ENCODE assay signal across 10 mouse cellular contexts in genomic region chr10:21678811-21679451, GRCm38 (mm10).
DNase-seq lines count a peak whose midpoint lies in the region; ATAC-seq and TF ChIP-seq lines count a peak whose summit lies in the region.
"Had no signal": no experiment of that assay in that cellular context is flagged by ENCODE, and none has a peak within 500 bp of the region (broad histone marks: within the 10 kb centered on the region; RNA-seq: fewer than 3 reads in every experiment).

No protein-coding gene starts in this region.

- no peaks in the 10 kb centered on the region for H3K9me3 ChIP-seq in liver, postnatal 0 days (ENCODE audit: low read length)
- no peaks in the 10 kb centered on the region for H3K9me3 ChIP-seq in liver, embryonic 11.5 days (ENCODE audit: control insufficient read depth, low read length)
- no peaks in the 10 kb centered on the region for H3K9me3 ChIP-seq in kidney, embryonic 14.5 days (ENCODE audit: control insufficient read depth, low read length)
- H3K9me3 ChIP-seq in stomach, embryonic 16.5 days (replicated peaks; ENCODE audit: control insufficient read depth, low read length), result no peaks in the 10 kb centered on the region
- H3K9me3 ChIP-seq: hindbrain, embryonic 15.5 days had no signal

- no peak for DNase-seq in liver, postnatal 0 days
- DNase-seq in liver, embryonic 11.5 days (ENCODE audit: low spot score), result no peak
- peak; percentile 54 to 75 for DNase-seq in heart, adult 2 months
- no peak for DNase-seq in thymus, adult 2 months
- no peak for DNase-seq in thymus, postnatal 14 days

- H3K4me3 ChIP-seq in liver, postnatal 0 days (ENCODE audit: low read depth, low read length), result no peak overlapping the region
- H3K4me3 ChIP-seq in liver, embryonic 11.5 days (ENCODE audit: low read depth, low read length), result no peak overlapping the region
- no peak overlapping the region for H3K4me3 ChIP-seq in heart, adult 2 months
- H3K4me3 ChIP-seq in kidney, embryonic 14.5 days (ENCODE audit: low read length), result no peak overlapping the region
- no peak overlapping the region for H3K4me3 ChIP-seq in stomach, embryonic 16.5 days (replicated peaks; ENCODE audit: low read length)
- H3K4me3 ChIP-seq in thymus, adult 2 months (ENCODE audit: control insufficient read depth, insufficient read depth, low read length), result no peak overlapping the region
- H3K4me3 ChIP-seq: hindbrain, embryonic 15.5 days; megakaryocyte, embryonic 14.5 days had no signal

- no peak for TF ChIP-seq CTCF in liver, postnatal 0 days (IDR thresholded peaks at IDR 0.05; ENCODE audit: low read depth)
- TF ChIP-seq CTCF in heart, adult 2 months (IDR thresholded peaks at IDR 0.05), result 0 out of 2 replicates have a peak, but pooled peaks have one; percentile 4
- TF ChIP-seq CTCF in thymus, adult 2 months (IDR thresholded peaks at IDR 0.05; ENCODE audit: borderline replicate concordance, control insufficient read depth, extremely low read depth, insufficient read depth, low read length, poor library complexity), result no peak

- peak; percentile 66; the same call in 1 of the 2 replicates for TF ChIP-seq POLR2A in heart, adult 2 months (IDR thresholded peaks at IDR 0.05; ENCODE audit: insufficient read depth, low read depth, low read length)
- no peak for TF ChIP-seq POLR2A in thymus, adult 2 months (IDR thresholded peaks at IDR 0.05; ENCODE audit: control insufficient read depth, extremely low read depth, insufficient read depth, low read length, poor library complexity)

- 0 out of 2 replicates have a peak overlapping the region, but pooled peaks have one; percentile 23 for H3K27ac ChIP-seq in liver, postnatal 0 days (ENCODE audit: low read depth)
- no peak overlapping the region for H3K27ac ChIP-seq in liver, embryonic 11.5 days (ENCODE audit: low read depth, low read length)
- peak overlapping the region; percentile 82 for H3K27ac ChIP-seq in heart, adult 2 months
- H3K27ac ChIP-seq in kidney, embryonic 14.5 days (ENCODE audit: low read depth, low read length), result peak overlapping the region; percentile 9; the same call in 1 of the 2 replicates
- H3K27ac ChIP-seq in stomach, embryonic 16.5 days (ENCODE audit: low read length), result no peak overlapping the region
- H3K27ac ChIP-seq in thymus, adult 2 months (ENCODE audit: control insufficient read depth, insufficient read depth, low read length), result no peak overlapping the region
- H3K27ac ChIP-seq: hindbrain, embryonic 15.5 days had no signal

- no peak for ATAC-seq in liver, postnatal 0 days
- no peak for ATAC-seq in liver, embryonic 11.5 days (replicated peaks; ENCODE audit: low FRiP score)
- ATAC-seq in kidney, embryonic 14.5 days (ENCODE audit: low FRiP score, low TSS enrichment), result no peak
- peak; percentile 40; the same call in 1 of the 2 replicates for ATAC-seq in stomach, embryonic 16.5 days (ENCODE audit: insufficient read depth, low FRiP score)
- ATAC-seq in cerebellum, adult (ENCODE audit: insufficient number of reproducible peaks, low FRiP score, low TSS enrichment), result no peak

- no peaks in the 10 kb centered on the region for H3K79me2 ChIP-seq in heart, adult 2 months (replicated peaks; ENCODE audit: control insufficient read depth, insufficient read depth, low read length)

- 0 out of 2 replicates have a peak, but pooled peaks cover 2% of the 10 kb centered on the region for H3K4me1 ChIP-seq in liver, postnatal 0 days (ENCODE audit: insufficient read depth)
- no peaks in the 10 kb centered on the region for H3K4me1 ChIP-seq in liver, embryonic 11.5 days (replicated peaks; ENCODE audit: control insufficient read depth, insufficient read depth, low read length)
- peaks cover 9% of the 10 kb centered on the region for H3K4me1 ChIP-seq in heart, adult 2 months (ENCODE audit: control insufficient read depth, insufficient read depth, low read length)
- no peaks in the 10 kb centered on the region for H3K4me1 ChIP-seq in kidney, embryonic 14.5 days (ENCODE audit: control insufficient read depth, insufficient read depth, low read length)
- no peaks in the 10 kb centered on the region for H3K4me1 ChIP-seq in stomach, embryonic 16.5 days (ENCODE audit: control insufficient read depth, insufficient read depth, low read length)
- H3K4me1 ChIP-seq in thymus, adult 2 months (replicated peaks; ENCODE audit: control insufficient read depth, insufficient read depth, low read length), result no peaks in the 10 kb centered on the region
- H3K4me1 ChIP-seq: hindbrain, embryonic 15.5 days; megakaryocyte, embryonic 14.5 days had no signal

- H3K9ac ChIP-seq in liver, postnatal 0 days (replicated peaks), result no peak overlapping the region
- no peak overlapping the region for H3K9ac ChIP-seq in liver, embryonic 11.5 days (ENCODE audit: low read depth, low read length)
- H3K9ac ChIP-seq in heart, adult 2 months (ENCODE audit: low read depth, low read length), result no peak overlapping the region
- H3K9ac ChIP-seq in kidney, embryonic 14.5 days (ENCODE audit: low read depth, low read length), result no peak overlapping the region
- H3K9ac ChIP-seq in stomach, embryonic 16.5 days (ENCODE audit: low read length), result no peak overlapping the region
- H3K9ac ChIP-seq: hindbrain, embryonic 15.5 days had no signal

- no peaks in the 10 kb centered on the region for H3K36me3 ChIP-seq in liver, postnatal 0 days (replicated peaks; ENCODE audit: insufficient read depth, low read length)
- H3K36me3 ChIP-seq in liver, embryonic 11.5 days (ENCODE audit: control insufficient read depth, insufficient read depth, low read length), result no peaks in the 10 kb centered on the region
- H3K36me3 ChIP-seq in heart, adult 2 months (ENCODE audit: control insufficient read depth, insufficient read depth, low read length), result no peaks in the 10 kb centered on the region
- H3K36me3 ChIP-seq in kidney, embryonic 14.5 days (ENCODE audit: control insufficient read depth, insufficient read depth, low read length), result no peaks in the 10 kb centered on the region
- H3K36me3 ChIP-seq in stomach, embryonic 16.5 days (ENCODE audit: control insufficient read depth, insufficient read depth, low read length), result no peaks in the 10 kb centered on the region
- H3K36me3 ChIP-seq in thymus, adult 2 months (ENCODE audit: control insufficient read depth, insufficient read depth, low read length), result no peaks in the 10 kb centered on the region
- H3K36me3 ChIP-seq: hindbrain, embryonic 15.5 days had no signal

- intact Hi-C loops in heart, adult 2 months (cut with DNase I), result loop anchor here (1.0 to 5.0 kb wide), 9 partner anchors 22 to 314 kb away; no protein-coding TSS in a partner anchor

- no peak for TF ChIP-seq EP300 in liver, postnatal 0 days (IDR thresholded peaks at IDR 0.05; ENCODE audit: low read depth)
- TF ChIP-seq EP300 in heart, adult 2 months (IDR thresholded peaks at IDR 0.05; ENCODE audit: insufficient read depth, low read depth, low read length), result no peak; the same call in 1 of the 2 replicates

- WGBS in liver, postnatal 0 days (ENCODE audit: insufficient replicate concordance), result 57% methylated on average over 10 of the region's 10 CpGs
- 73% methylated on average over 10 of the region's 10 CpGs for WGBS in liver, embryonic 11.5 days
- 31% methylated on average over 10 of the region's 10 CpGs for WGBS in heart, adult 2 months
- WGBS in kidney, embryonic 14.5 days, result 63% methylated on average over 10 of the region's 10 CpGs
- 72% methylated on average over 10 of the region's 10 CpGs for WGBS in stomach, embryonic 16.5 days
- WGBS in thymus, adult 2 months, result 89% methylated on average over 10 of the region's 10 CpGs

- H3K4me2 ChIP-seq in liver, postnatal 0 days (ENCODE audit: low read depth, low read length), result no peak overlapping the region
- H3K4me2 ChIP-seq in liver, embryonic 11.5 days, result no peak overlapping the region
- H3K4me2 ChIP-seq in kidney, embryonic 14.5 days (replicated peaks; ENCODE audit: low read depth, low read length), result no peak overlapping the region
- no peak overlapping the region for H3K4me2 ChIP-seq in stomach, embryonic 16.5 days (ENCODE audit: low read depth, low read length)
- H3K4me2 ChIP-seq: hindbrain, embryonic 15.5 days had no signal

- H3K27me3 ChIP-seq in liver, postnatal 0 days (ENCODE audit: insufficient read depth, low read length), result no peaks in the 10 kb centered on the region
- no peaks in the 10 kb centered on the region for H3K27me3 ChIP-seq in liver, embryonic 11.5 days (replicated peaks; ENCODE audit: control insufficient read depth, insufficient read depth, low read length)
- no peaks in the 10 kb centered on the region for H3K27me3 ChIP-seq in heart, adult 2 months (ENCODE audit: control insufficient read depth, insufficient read depth, low read length)
- H3K27me3 ChIP-seq in kidney, embryonic 14.5 days (ENCODE audit: control insufficient read depth, insufficient read depth, low read length), result no peaks in the 10 kb centered on the region
- H3K27me3 ChIP-seq in stomach, embryonic 16.5 days (ENCODE audit: control insufficient read depth, insufficient read depth, low read length), result no peaks in the 10 kb centered on the region
- H3K27me3 ChIP-seq in thymus, adult 2 months (ENCODE audit: control insufficient read depth, insufficient read depth, low read length), result no peaks in the 10 kb centered on the region
- H3K27me3 ChIP-seq: hindbrain, embryonic 15.5 days; megakaryocyte, embryonic 14.5 days had no signal

Comparison
In these comparisons a context has a peak if more than half of its experiments do, and no peak if none do; other contexts are left out.
1. H3K27ac ChIP-seq: peak in liver, postnatal 0 days (single experiment), heart, adult 2 months (single experiment) and kidney, embryonic 14.5 days (single experiment); none in liver, embryonic 11.5 days (single experiment), stomach, embryonic 16.5 days (single experiment) and thymus, adult 2 months (single experiment).
2. DNase-seq: peak in heart, adult 2 months (2 of 2); none in liver, postnatal 0 days (single experiment), liver, embryonic 11.5 days (single experiment), thymus, adult 2 months (single experiment) and thymus, postnatal 14 days (single experiment).